Mouse (Mus musculus): ENCODE results near the gene Brox.

- TF ChIP-seq CTCF (IDR thresholded peaks at IDR 0.05) (no peak), EP300 (IDR thresholded peaks at IDR 0.05; ENCODE audit: insufficient read depth, low read depth, low read length) (no peak), POLR2A (IDR thresholded peaks at IDR 0.05; ENCODE audit: insufficient read depth, low read depth, low read length) (no peak)
Measured at GRCm38 (mm10) chr1:183297473-183297885, 410 bp upstream of the Brox start.
